Mouse (Mus musculus): Measurements from ENCODE around the gene Enkd1. TPM values are rescaled to one million over a fixed set of nuclear protein-coding genes. Genes with fewer than 3 reads are reported as not detected.

Gene Enkd1
- total and polyA plus RNA-seq, 3 experiments, result 9.5 to 52.5 (median 10.5) TPM

DNA sequence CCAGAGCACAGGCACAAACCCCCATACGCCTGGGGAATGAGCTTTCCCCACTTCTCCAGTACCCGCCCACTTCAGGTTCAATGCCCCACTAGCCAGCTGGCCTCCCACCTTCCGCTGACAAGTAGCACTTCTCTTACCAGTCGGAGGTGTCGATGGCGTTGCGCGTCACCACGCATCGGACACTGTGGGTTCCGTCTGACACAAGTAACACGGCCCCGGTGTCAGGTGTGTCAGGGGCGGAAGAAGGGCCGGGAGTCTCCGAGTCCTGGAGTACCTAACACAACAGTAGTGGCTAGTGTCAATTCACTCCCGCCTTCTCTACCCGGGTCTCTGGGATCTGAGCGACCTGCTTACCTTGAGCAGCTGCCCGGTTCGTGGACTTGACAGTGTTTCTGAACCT lies 7.4 kb downstream of the Enkd1 start:
- Histone ChIP-seq H3K4me1 (ENCODE audit: insufficient read depth, low read depth, low read length) (peaks cover 49% of the 10 kb centered on the region), H3K36me3 (replicated peaks) (peaks cover 83% of the 10 kb centered on the region), H3K9me3 (replicated peaks) (no peaks in the 10 kb centered on the region), H3K27me3 (ENCODE audit: insufficient read depth, low read length) (no peaks in the 10 kb centered on the region), H3K4me3 (ENCODE audit: low read depth, low read length) (peak overlapping the region; percentile 79)
- DNase-seq (ENCODE audit: low spot score) (peak; percentile 77), ATAC-seq (ENCODE audit: extremely low read depth, insufficient number of reproducible peaks, low FRiP score, poor library complexity, severe bottlenecking) (peak; percentile 42)
- TF ChIP-seq GATA1 (IDR thresholded peaks at IDR 0.05; ENCODE audit: borderline replicate concordance, low read length) (no peak), POLR2AphosphoS5 (IDR thresholded peaks at IDR 0.05; ENCODE audit: insufficient replicate concordance, low read depth, low read length) (no peak), TAL1 (conservative IDR thresholded peaks at IDR 0.05; ENCODE audit: low read depth, low read length) (no peak), GATA2 (IDR thresholded peaks at IDR 0.05; ENCODE audit: borderline replicate concordance, low read depth, low read length) (no peak), CTCF (IDR thresholded peaks at IDR 0.05; ENCODE audit: low read depth, low read length) (no peak)

DNA sequence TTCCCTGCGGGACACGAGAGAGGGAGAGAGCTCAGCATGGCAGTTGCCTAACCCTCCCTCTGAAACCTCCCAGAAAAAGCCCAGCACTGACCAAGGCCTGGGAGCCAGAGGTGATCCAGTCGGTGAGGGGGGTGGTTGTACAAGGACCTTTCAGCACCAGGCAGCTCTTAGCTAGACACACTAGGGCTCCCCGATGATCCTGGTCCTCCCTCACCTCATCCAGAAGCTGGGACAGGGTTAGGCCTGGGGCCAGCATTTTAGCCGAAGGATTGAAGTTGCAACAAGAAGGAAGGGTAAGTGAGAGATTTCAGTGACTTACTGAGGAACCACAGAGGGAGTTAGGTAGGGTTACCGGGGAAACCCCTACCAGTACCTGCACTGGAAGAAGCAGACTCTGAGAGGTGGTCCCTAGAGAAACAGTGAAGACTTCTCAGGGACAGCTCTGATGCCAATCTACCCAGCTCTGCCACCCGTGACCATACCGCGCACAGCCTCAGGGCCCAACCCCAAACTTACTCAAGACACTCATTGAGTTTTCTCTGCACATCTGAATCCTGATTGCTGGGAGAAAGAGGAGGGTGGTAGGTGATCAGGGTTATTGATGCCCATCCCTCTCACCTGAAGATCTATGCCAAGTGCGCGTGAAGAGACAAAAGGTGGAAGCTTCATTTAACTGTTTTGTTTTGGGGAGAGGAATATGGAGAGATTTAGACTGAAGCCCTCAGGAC lies 8.4 kb downstream of the Enkd1 start:
- DNase-seq (ENCODE audit: low spot score), result no peak
- Histone ChIP-seq H3K36me3 (replicated peaks) (peaks cover 83% of the 10 kb centered on the region), H3K4me3 (ENCODE audit: low read depth, low read length) (peak overlapping the region; percentile 79; the same call in 1 of the 2 replicates), H3K9me3 (replicated peaks) (no peaks in the 10 kb centered on the region), H3K4me1 (ENCODE audit: insufficient read depth, low read depth, low read length) (peaks cover 45% of the 10 kb centered on the region), H3K27me3 (ENCODE audit: insufficient read depth, low read length) (no peaks in the 10 kb centered on the region)
- TF ChIP-seq GATA2 (IDR thresholded peaks at IDR 0.05; ENCODE audit: borderline replicate concordance, low read depth, low read length) (no peak), GATA1 (IDR thresholded peaks at IDR 0.05; ENCODE audit: borderline replicate concordance, low read length) (no peak), TAL1 (conservative IDR thresholded peaks at IDR 0.05; ENCODE audit: low read depth, low read length) (no peak), CTCF (IDR thresholded peaks at IDR 0.05; ENCODE audit: low read depth, low read length) (no peak), POLR2AphosphoS5 (IDR thresholded peaks at IDR 0.05; ENCODE audit: insufficient replicate concordance, low read depth, low read length) (no peak)
- ATAC-seq (ENCODE audit: extremely low read depth, insufficient number of reproducible peaks, low FRiP score, poor library complexity, severe bottlenecking), result no peak

DNA sequence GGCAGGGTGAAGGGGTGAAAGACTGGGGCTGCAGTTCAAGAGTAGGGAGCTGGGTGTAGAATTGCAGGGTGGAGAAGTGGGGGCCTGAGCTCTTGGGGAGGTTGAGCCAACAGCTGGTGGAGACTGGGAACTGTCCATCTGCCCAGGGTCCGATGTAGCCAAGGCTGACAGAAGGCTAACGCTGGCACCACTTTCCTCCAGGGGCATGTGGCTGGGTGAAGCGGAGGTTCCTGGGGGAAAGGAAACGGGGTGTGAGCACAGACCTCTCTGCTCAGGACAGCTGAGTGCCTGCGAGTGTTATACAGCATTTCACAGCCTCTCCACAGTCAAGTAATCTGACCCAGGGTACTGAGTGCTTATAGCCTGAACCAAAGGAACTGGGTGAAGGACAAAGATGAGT lies 9.3 kb downstream of the Enkd1 start:
- peaks cover 50% of the 10 kb centered on the region for H3K4me1 ChIP-seq (ENCODE audit: insufficient read depth, low read depth, low read length)
- no peaks in the 10 kb centered on the region for H3K27me3 ChIP-seq (ENCODE audit: insufficient read depth, low read length)
- no peaks in the 10 kb centered on the region for H3K9me3 ChIP-seq (replicated peaks)
- H3K36me3 ChIP-seq (replicated peaks), result peaks cover 79% of the 10 kb centered on the region
- TF ChIP-seq GATA2 (IDR thresholded peaks at IDR 0.05; ENCODE audit: borderline replicate concordance, low read depth, low read length) (no peak), CTCF (IDR thresholded peaks at IDR 0.05; ENCODE audit: low read depth, low read length) (no peak), TAL1 (conservative IDR thresholded peaks at IDR 0.05; ENCODE audit: low read depth, low read length) (no peak), GATA1 (IDR thresholded peaks at IDR 0.05; ENCODE audit: borderline replicate concordance, low read length) (no peak)
- ATAC-seq (ENCODE audit: extremely low read depth, insufficient number of reproducible peaks, low FRiP score, poor library complexity, severe bottlenecking), result no peak
- DNase-seq (ENCODE audit: low spot score), result no peak
- no peak overlapping the region for H3K4me3 ChIP-seq (ENCODE audit: low read depth, low read length)

DNA sequence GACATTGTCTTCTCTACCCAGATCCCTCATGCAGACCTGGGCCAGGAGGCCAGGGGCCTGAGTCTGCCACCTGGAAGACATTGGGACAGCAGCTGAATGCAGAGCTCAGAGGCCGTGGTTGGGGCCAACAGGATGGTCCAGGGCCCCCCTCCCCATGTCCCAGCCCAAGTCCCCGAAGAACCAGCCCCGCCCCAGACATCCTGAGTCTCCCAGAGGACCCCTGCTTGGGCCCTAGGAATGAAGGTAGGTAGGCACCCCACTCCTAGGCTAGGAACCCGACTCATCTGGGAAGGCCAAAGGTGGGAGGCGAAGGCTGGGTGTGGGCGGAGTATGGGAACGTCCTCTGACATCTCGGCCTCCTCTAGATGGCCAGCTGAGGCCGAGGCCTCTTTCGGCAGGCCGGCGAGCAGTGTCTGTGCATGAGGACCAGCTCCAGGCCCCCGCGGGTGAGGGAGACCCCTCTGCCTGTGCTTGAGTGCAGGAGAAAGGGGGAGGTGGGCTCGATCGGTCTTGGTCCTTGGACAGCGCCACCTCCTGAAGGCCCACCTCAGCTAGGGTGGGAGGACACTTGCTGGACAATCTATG lies 10.7 kb downstream of the Enkd1 start:
- H3K9me3 ChIP-seq (replicated peaks), result no peaks in the 10 kb centered on the region
- H3K36me3 ChIP-seq (replicated peaks), result peaks cover 64% of the 10 kb centered on the region
- TF ChIP-seq GATA2 (IDR thresholded peaks at IDR 0.05; ENCODE audit: borderline replicate concordance, low read depth, low read length) (no peak), GATA1 (IDR thresholded peaks at IDR 0.05; ENCODE audit: borderline replicate concordance, low read length) (no peak), TAL1 (conservative IDR thresholded peaks at IDR 0.05; ENCODE audit: low read depth, low read length) (no peak), POLR2AphosphoS5 (IDR thresholded peaks at IDR 0.05; ENCODE audit: insufficient replicate concordance, low read depth, low read length) (no peak)
- H3K4me1 ChIP-seq (ENCODE audit: insufficient read depth, low read depth, low read length), result peaks cover 40% of the 10 kb centered on the region
- no peak overlapping the region for H3K4me3 ChIP-seq (ENCODE audit: low read depth, low read length)
- ATAC-seq (ENCODE audit: extremely low read depth, insufficient number of reproducible peaks, low FRiP score, poor library complexity, severe bottlenecking) (no peak), DNase-seq (ENCODE audit: low spot score) (no peak)
- peaks cover 9% of the 10 kb centered on the region for H3K27me3 ChIP-seq (ENCODE audit: insufficient read depth, low read length)

DNA sequence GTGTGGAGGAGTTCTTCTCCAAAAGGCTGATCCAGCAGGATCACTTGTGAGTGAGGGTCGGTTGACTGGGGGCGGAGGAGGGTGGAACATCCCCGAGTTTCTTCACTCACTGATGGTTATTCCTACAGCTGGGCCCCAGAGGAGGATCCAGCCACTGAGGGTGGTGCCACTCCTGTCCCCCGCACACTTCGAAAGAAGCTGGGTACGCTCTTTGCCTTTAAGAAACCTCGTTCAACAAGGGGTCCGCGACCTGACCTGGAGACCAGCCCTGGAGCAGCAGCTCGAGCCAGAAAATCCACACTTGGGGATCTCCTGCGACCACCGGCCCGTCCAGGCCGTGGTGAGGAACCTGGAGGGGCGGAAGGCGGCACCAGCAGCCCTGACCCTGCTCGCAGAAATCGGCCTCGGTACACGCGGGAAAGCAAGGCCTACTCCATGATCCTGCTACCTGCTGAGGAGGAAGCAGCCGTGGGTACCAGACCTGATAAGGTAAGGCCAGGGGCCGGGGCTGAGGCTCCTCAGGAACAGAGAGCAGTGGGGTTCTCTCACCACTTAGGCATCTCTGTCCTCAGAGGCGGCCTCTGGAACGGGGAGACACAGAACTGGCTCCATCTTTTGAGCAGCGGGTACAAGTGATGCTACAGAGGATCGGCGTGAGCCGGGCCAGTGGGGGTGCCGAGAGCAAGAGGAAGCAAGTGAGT lies 12.8 kb downstream of the Enkd1 start:
- no peak for TF ChIP-seq GATA2 (IDR thresholded peaks at IDR 0.05; ENCODE audit: borderline replicate concordance, low read depth, low read length)
- TF ChIP-seq TAL1 (conservative IDR thresholded peaks at IDR 0.05; ENCODE audit: low read depth, low read length), result no peak
- no peak for TF ChIP-seq POLR2AphosphoS5 (IDR thresholded peaks at IDR 0.05; ENCODE audit: insufficient replicate concordance, low read depth, low read length)
- TF ChIP-seq GATA1 (IDR thresholded peaks at IDR 0.05; ENCODE audit: borderline replicate concordance, low read length), result no peak
- no peak for TF ChIP-seq CTCF (IDR thresholded peaks at IDR 0.05; ENCODE audit: low read depth, low read length)
- Histone ChIP-seq H3K4me3 (ENCODE audit: low read depth, low read length) (no peak overlapping the region), H3K36me3 (replicated peaks) (peaks cover 58% of the 10 kb centered on the region), H3K4me1 (ENCODE audit: insufficient read depth, low read depth, low read length) (peaks cover 27% of the 10 kb centered on the region), H3K9me3 (replicated peaks) (no peaks in the 10 kb centered on the region), H3K27me3 (ENCODE audit: insufficient read depth, low read length) (peaks cover 21% of the 10 kb centered on the region)
- DNase-seq (ENCODE audit: low spot score) (no peak), ATAC-seq (ENCODE audit: extremely low read depth, insufficient number of reproducible peaks, low FRiP score, poor library complexity, severe bottlenecking) (no peak)
